ENCODE assay signal across 12 mouse cellular contexts in the genomic region with DNA sequence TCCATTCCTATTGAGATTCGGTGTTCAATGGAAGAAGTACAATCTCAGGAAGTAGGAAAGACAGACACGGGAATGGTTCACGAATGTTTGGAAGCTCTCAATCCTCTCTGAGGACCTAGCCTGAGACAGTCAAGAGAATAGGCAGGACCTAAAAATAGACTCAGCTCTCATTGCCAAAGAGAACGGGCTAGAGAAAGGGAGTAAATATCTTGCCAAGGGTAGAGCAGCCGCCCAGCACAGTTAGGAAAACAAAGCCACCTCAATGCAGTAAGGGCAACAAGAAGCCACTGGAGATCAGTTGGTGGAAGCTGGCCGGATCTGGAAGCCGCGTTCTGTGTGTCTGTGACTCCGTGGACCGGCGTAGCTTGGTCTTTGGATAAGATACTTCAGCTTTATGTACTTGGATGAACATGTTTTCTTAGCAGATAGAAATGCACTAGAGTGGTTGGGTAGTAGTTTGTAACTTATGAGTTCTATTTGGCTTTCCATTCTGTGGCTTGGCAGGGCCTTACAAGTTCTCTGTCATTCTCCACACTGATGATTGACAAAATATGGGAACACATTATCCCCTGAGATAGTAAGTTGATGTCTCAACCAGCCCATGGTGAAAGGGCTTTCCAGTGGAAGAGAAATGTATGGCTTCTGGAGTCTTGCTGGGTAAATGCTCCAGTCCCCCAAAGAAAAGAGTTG. TPM values are rescaled to one million over a fixed set of nuclear protein-coding genes. Genes with fewer than 3 reads are reported as not detected.
DNase-seq lines count a peak whose midpoint lies in the region; ATAC-seq lines count a peak whose summit lies in the region.
"Had no signal": no experiment of that assay in that cellular context is flagged by ENCODE, and none has a peak within 500 bp of the region (broad histone marks: within the 10 kb centered on the region; RNA-seq: fewer than 3 reads in every experiment).

No protein-coding gene starts in this region.

- no peak overlapping the region for H3K27ac ChIP-seq in neural tube, embryonic 15.5 days (replicated peaks)
- H3K27ac ChIP-seq: forebrain, embryonic 10.5 days; limb, embryonic 15.5 days had no signal

- H3K9me3 ChIP-seq in neural tube, embryonic 15.5 days (replicated peaks), result no peaks in the 10 kb centered on the region
- H3K9me3 ChIP-seq: forebrain, embryonic 10.5 days; limb, embryonic 15.5 days had no signal

- H3K36me3 ChIP-seq in neural tube, embryonic 15.5 days, result no peaks in the 10 kb centered on the region
- H3K36me3 ChIP-seq: forebrain, embryonic 10.5 days; limb, embryonic 15.5 days had no signal

- no peaks in the 10 kb centered on the region for H3K27me3 ChIP-seq in neural tube, embryonic 15.5 days (replicated peaks)
- H3K27me3 ChIP-seq: limb, embryonic 15.5 days had no signal

- intact Hi-C loops in heart, postnatal 36 days (cut with DNase I), result no loop called here

- 82% methylated on average over 11 of the region's 11 CpGs for WGBS in neural tube, embryonic 15.5 days

- ATAC-seq in neural tube, embryonic 15.5 days (ENCODE audit: low FRiP score), result no peak

- H3K4me1 ChIP-seq in neural tube, embryonic 15.5 days, result no peaks in the 10 kb centered on the region

- no peak overlapping the region for H3K4me3 ChIP-seq in neural tube, embryonic 15.5 days (replicated peaks)
- H3K4me3 ChIP-seq: forebrain, embryonic 10.5 days; limb, embryonic 15.5 days had no signal

- H3K9ac ChIP-seq in neural tube, embryonic 15.5 days (replicated peaks), result no peak overlapping the region
- H3K9ac ChIP-seq: limb, embryonic 15.5 days had no signal

- peak; percentile 5 for DNase-seq in gastrocnemius, postnatal 25 days
- DNase-seq in gastrocnemius, adult 8-10 months (ENCODE audit: low spot score in 2 of 2), result no peak
- peak; percentile 29 for DNase-seq in 3T3-L1 (ENCODE audit: low read depth, low spot score)
- peak; percentile 30 for DNase-seq in Muller cell, postnatal 12 days (ENCODE audit: inconsistent ontology term)
- DNase-seq in heart, postnatal 36 days, result peak; percentile 4 to 26
- no peak for DNase-seq in thymus, postnatal 4 days
- DNase-seq: embryo, embryonic 11 days; kidney, postnatal 10 days; right cerebral cortex, postnatal 4 days had no signal

- no peak overlapping the region for H3K4me2 ChIP-seq in neural tube, embryonic 15.5 days
- H3K4me2 ChIP-seq: limb, embryonic 15.5 days had no signal

RNA-seq across cellular contexts. Expression of a gene that starts 44.1 kb away (rescaled TPM):
- 10 to 100 TPM; 25.6 to 27.9 TPM for total RNA-seq in gastrocnemius, postnatal 25 days (2021)
- total RNA-seq in gastrocnemius, adult 8-10 months (2022), result 10 to 100 TPM; 33.3 to 42.2 (median 39.5) TPM
- under 1 TPM; 0.19 to 0.25 TPM for total RNA-seq in heart, postnatal 36 days (2021)
- polyA plus RNA-seq in neural tube, embryonic 15.5 days (2015; fragmentation: Nextera tagmentation; extraction: Ambion mirVana), result 0.77 and 2.0 TPM in 2 replicates

Comparison
In these comparisons a context has a peak if more than half of its experiments do, and no peak if none do; other contexts are left out.
1. DNase-seq: peak in gastrocnemius, postnatal 25 days (single experiment), 3T3-L1 (single experiment), Muller cell, postnatal 12 days (single experiment) and heart, postnatal 36 days (2 of 2); none in gastrocnemius, adult 8-10 months (0 of 2) and thymus, postnatal 4 days (single experiment).
2. RNA of a gene that starts 44.1 kb away (total RNA-seq): 33.3 to 42.2 TPM in gastrocnemius, adult 8-10 months and 25.6 to 27.9 TPM in gastrocnemius, postnatal 25 days; 0.19 to 0.25 TPM in heart, postnatal 36 days; every median in the first group is over 10 times any median in the second.